Mouse (Mus musculus): ENCODE results near the gene Ddx19a. TPM values are rescaled to one million over a fixed set of nuclear protein-coding genes. Genes with fewer than 3 reads are reported as not detected.
A peak's percentile ranks its signal among the peaks of the same experiment; 100 is the strongest.

The Ddx19a gene
- polyA plus RNA-seq (2015; fragmentation: Nextera tagmentation; extraction: Ambion mirVana): 10.1 and 12.8 TPM in 2 replicates

GRCm38 (mm10) chr8:110997547-110998531, at the start of gene Ddx19a:
TSS of gene Ddx19a (minus strand) at chr8:110997800.
- Histone ChIP-seq H3K27ac (ENCODE audit: low read depth, low read length) (peak within 1 kb of the TSS; percentile 79), H3K36me3 (ENCODE audit: control insufficient read depth, insufficient read depth, low read length) (0 out of 2 replicates have a peak, but pooled peaks cover 2% of the 10 kb centered on the region), H3K9ac (ENCODE audit: low read depth, low read length) (peak within 1 kb of the TSS; percentile 84), H3K4me1 (ENCODE audit: control insufficient read depth, insufficient read depth, low read depth, low read length) (peaks cover 12% of the 10 kb centered on the region), H3K9me3 (ENCODE audit: control insufficient read depth, low read length) (no peaks in the 10 kb centered on the region), H3K27me3 (replicated peaks; ENCODE audit: control insufficient read depth, insufficient read depth, low read length) (no peaks in the 10 kb centered on the region), H3K4me3 (ENCODE audit: low read length) (peak within 1 kb of the TSS; percentile 81), H3K4me2 (ENCODE audit: low read length) (peak within 1 kb of the TSS; percentile 94)
- 3% methylated on average over 58 of the region's 58 CpGs for WGBS
- peak; percentile 98 for ATAC-seq

GRCm38 (mm10) chr8:111044003-111044734, 46.6 kb upstream of the Ddx19a start:
- no peaks in the 10 kb centered on the region for H3K9me3 ChIP-seq (ENCODE audit: control insufficient read depth, low read length)
- WGBS: 51% methylated on average over 2 of the region's 2 CpGs
- H3K4me1 ChIP-seq (ENCODE audit: control insufficient read depth, insufficient read depth, low read depth, low read length): no peaks in the 10 kb centered on the region
- no peak for ATAC-seq
- H3K4me3 ChIP-seq (ENCODE audit: low read length): no peak overlapping the region
- H3K27ac ChIP-seq (ENCODE audit: low read depth, low read length): no peak overlapping the region
- H3K9ac ChIP-seq (ENCODE audit: low read depth, low read length): no peak overlapping the region
- H3K27me3 ChIP-seq (replicated peaks; ENCODE audit: control insufficient read depth, insufficient read depth, low read length): no peaks in the 10 kb centered on the region
- H3K4me2 ChIP-seq (ENCODE audit: low read length): no peak overlapping the region
- peaks cover 73% of the 10 kb centered on the region for H3K36me3 ChIP-seq (ENCODE audit: control insufficient read depth, insufficient read depth, low read length)

- Histone ChIP-seq H3K4me2 (ENCODE audit: low read length) (no peak overlapping the region), H3K27me3 (replicated peaks; ENCODE audit: control insufficient read depth, insufficient read depth, low read length) (no peaks in the 10 kb centered on the region), H3K36me3 (ENCODE audit: control insufficient read depth, insufficient read depth, low read length) (peaks cover 65% of the 10 kb centered on the region), H3K9me3 (ENCODE audit: control insufficient read depth, low read length) (no peaks in the 10 kb centered on the region), H3K4me1 (ENCODE audit: control insufficient read depth, insufficient read depth, low read depth, low read length) (no peaks in the 10 kb centered on the region), H3K4me3 (ENCODE audit: low read length) (no peak overlapping the region), H3K9ac (ENCODE audit: low read depth, low read length) (no peak overlapping the region), H3K27ac (ENCODE audit: low read depth, low read length) (no peak overlapping the region)
- no peak for ATAC-seq
- WGBS: 96% methylated on average over 19 of the region's 19 CpGs
Observed at GRCm38 (mm10) chr8:111042546-111042945, 44.9 kb upstream of the Ddx19a start.

DNA sequence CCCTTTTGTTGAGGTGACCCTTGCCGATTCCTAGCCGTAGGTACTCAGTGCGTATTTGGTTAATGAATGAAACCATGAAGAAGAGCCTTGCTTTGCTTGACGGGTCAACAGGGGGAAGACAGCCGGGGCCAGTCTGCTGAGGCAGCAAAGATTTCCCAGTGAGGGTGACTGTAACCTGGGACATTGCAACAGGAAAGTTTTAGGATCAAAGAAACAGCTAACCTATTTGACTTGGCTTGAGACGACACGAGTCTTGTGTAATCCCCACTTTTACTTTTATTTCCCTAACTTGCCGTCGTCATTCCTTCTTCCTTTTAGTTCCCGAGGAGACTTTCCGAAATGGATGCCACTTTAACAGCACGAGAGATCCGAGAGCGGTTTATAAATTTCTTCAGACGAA, 39.0 kb upstream of the Ddx19a start:
- Histone ChIP-seq H3K4me3 (ENCODE audit: low read length) (no peak overlapping the region), H3K4me1 (ENCODE audit: control insufficient read depth, insufficient read depth, low read depth, low read length) (peaks cover 15% of the 10 kb centered on the region), H3K36me3 (ENCODE audit: control insufficient read depth, insufficient read depth, low read length) (peaks cover 19% of the 10 kb centered on the region), H3K9ac (ENCODE audit: low read depth, low read length) (no peak overlapping the region), H3K4me2 (ENCODE audit: low read length) (no peak overlapping the region), H3K27me3 (replicated peaks; ENCODE audit: control insufficient read depth, insufficient read depth, low read length) (no peaks in the 10 kb centered on the region), H3K9me3 (ENCODE audit: control insufficient read depth, low read length) (no peaks in the 10 kb centered on the region), H3K27ac (ENCODE audit: low read depth, low read length) (no peak overlapping the region)
- ATAC-seq: no peak
- 97% methylated on average over 15 of the region's 15 CpGs for WGBS

DNA sequence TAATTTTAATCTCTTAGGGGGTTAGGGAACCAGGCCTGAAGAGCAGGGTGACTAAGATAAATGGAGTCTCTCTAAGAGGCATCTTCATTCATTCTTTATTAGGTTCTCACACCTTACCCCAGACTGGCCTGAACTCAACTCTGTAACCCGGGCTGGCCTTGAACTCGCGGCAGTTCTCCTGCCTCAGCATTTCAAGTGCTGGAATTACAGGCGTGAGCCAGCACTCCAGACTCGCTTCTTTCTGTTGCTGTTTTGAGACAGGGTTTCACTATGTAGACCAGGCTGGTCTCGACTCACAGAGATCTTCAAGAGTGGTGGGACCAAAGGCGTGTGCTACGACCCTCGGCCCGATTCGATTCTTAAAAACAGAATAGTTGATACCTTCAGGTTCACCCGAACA, 36.7 kb upstream of the Ddx19a start:
- peaks cover 2% of the 10 kb centered on the region; the same call in 1 of the 2 replicates for H3K27me3 ChIP-seq (replicated peaks; ENCODE audit: control insufficient read depth, insufficient read depth, low read length)
- no peak for ATAC-seq
- 26% methylated on average over 12 of the region's 12 CpGs for WGBS
- H3K27ac ChIP-seq (ENCODE audit: low read depth, low read length): peak overlapping the region; percentile 82
- H3K4me2 ChIP-seq (ENCODE audit: low read length): peak overlapping the region; percentile 56
- H3K36me3 ChIP-seq (ENCODE audit: control insufficient read depth, insufficient read depth, low read length): peaks cover 12% of the 10 kb centered on the region
- H3K9me3 ChIP-seq (ENCODE audit: control insufficient read depth, low read length): no peaks in the 10 kb centered on the region
- peaks cover 15% of the 10 kb centered on the region for H3K4me1 ChIP-seq (ENCODE audit: control insufficient read depth, insufficient read depth, low read depth, low read length)
- H3K4me3 ChIP-seq (ENCODE audit: low read length): peak overlapping the region; percentile 79
- peak overlapping the region; percentile 84 for H3K9ac ChIP-seq (ENCODE audit: low read depth, low read length)

DNA sequence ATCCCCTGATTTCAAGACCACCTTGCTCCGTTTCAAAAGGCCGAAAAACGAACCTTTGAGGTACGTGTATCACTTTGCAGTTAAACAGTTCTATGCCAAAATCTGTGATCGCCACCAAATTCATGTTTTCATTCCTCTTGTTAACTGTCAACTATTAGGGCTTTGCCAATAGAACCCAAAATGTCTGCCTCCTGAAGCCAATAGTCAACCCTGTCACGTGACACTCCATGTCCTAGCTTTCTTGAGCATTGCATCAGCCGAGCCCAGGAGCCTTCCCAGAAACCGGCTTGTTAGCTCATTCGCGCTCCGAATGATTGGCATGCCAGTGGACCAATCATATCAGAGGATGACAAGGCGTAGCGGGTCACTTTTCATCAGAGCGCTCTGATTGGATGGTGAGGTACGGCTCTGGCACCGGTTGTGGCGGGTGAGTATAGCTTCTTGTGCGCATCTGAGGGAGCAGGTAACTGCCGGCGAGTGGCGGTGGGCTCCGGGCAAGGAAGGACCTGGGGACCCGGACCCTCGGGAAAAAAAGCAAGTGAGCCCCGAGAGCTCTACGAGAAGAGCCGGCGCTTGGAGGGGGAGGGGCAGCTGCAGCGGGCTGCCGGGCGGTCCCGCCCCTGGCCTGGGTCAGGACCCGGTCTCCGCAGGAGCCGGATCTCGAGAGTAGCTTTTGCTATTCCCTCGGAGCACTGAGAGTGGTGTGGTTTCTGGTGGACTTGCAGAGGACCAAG, 36.0 kb upstream of the Ddx19a start:
- H3K27ac ChIP-seq (ENCODE audit: low read depth, low read length): peak overlapping the region; percentile 82
- ATAC-seq: peak; percentile 100
- peak overlapping the region; percentile 79 for H3K4me3 ChIP-seq (ENCODE audit: low read length)
- peak overlapping the region; percentile 56 for H3K4me2 ChIP-seq (ENCODE audit: low read length)
- peak overlapping the region; percentile 84 for H3K9ac ChIP-seq (ENCODE audit: low read depth, low read length)
- H3K9me3 ChIP-seq (ENCODE audit: control insufficient read depth, low read length): no peaks in the 10 kb centered on the region
- H3K27me3 ChIP-seq (replicated peaks; ENCODE audit: control insufficient read depth, insufficient read depth, low read length): peaks cover 2% of the 10 kb centered on the region; the same call in 1 of the 2 replicates
- 6% methylated on average over 37 of the region's 37 CpGs for WGBS
- H3K4me1 ChIP-seq (ENCODE audit: control insufficient read depth, insufficient read depth, low read depth, low read length): peaks cover 15% of the 10 kb centered on the region
- H3K36me3 ChIP-seq (ENCODE audit: control insufficient read depth, insufficient read depth, low read length): peaks cover 8% of the 10 kb centered on the region

DNA sequence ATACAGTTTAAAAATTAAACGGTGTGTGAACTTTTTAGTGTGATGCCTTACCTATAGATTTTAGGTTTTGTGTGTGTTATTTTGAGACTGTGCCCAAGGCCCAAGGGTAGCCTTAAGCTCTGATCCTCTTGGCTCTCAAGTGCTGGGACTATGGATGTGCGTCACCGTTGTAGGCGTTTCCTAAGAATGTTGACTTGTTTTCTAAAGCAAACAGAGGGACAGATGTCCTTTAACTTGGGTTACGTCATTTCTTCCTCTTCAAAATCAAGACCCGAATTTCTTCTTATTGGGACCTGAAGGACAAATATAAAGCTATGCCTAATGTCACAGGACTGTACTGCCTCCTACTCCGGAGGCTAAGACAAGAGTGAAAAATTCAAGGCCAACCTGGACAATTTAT, 35.3 kb upstream of the Ddx19a start, which contains the start of gene Aars:
TSS of gene Aars (plus strand) at position 229 of the 400 bp plus-strand sequence.
- no peaks in the 10 kb centered on the region for H3K9me3 ChIP-seq (ENCODE audit: control insufficient read depth, low read length)
- peak within 1 kb of the TSS; percentile 79 for H3K4me3 ChIP-seq (ENCODE audit: low read length)
- ATAC-seq: no peak
- H3K27me3 ChIP-seq (replicated peaks; ENCODE audit: control insufficient read depth, insufficient read depth, low read length): peaks cover 2% of the 10 kb centered on the region; the same call in 1 of the 2 replicates
- H3K4me2 ChIP-seq (ENCODE audit: low read length): peak within 1 kb of the TSS; percentile 56
- peaks cover 17% of the 10 kb centered on the region for H3K4me1 ChIP-seq (ENCODE audit: control insufficient read depth, insufficient read depth, low read depth, low read length)
- H3K27ac ChIP-seq (ENCODE audit: low read depth, low read length): peak within 1 kb of the TSS; percentile 82
- H3K36me3 ChIP-seq (ENCODE audit: control insufficient read depth, insufficient read depth, low read length): peaks cover 6% of the 10 kb centered on the region
- WGBS: 96% methylated on average over 7 of the region's 7 CpGs
- peak within 1 kb of the TSS; percentile 84 for H3K9ac ChIP-seq (ENCODE audit: low read depth, low read length)

GRCm38 (mm10) chr8:111031572-111031971, 34.0 kb upstream of the Ddx19a start, which contains the start of gene Ddx19b:
TSS of gene Ddx19b (minus strand) at chr8:111031751.
- Histone ChIP-seq H3K4me2 (ENCODE audit: low read length) (no peak within 1 kb of the TSS), H3K4me3 (ENCODE audit: low read length) (no peak within 1 kb of the TSS), H3K27me3 (replicated peaks; ENCODE audit: control insufficient read depth, insufficient read depth, low read length) (peaks cover 2% of the 10 kb centered on the region; the same call in 1 of the 2 replicates), H3K9ac (ENCODE audit: low read depth, low read length) (no peak within 1 kb of the TSS), H3K36me3 (ENCODE audit: control insufficient read depth, insufficient read depth, low read length) (peaks cover under 1% of the 10 kb centered on the region; the same call in 1 of the 2 replicates), H3K4me1 (ENCODE audit: control insufficient read depth, insufficient read depth, low read depth, low read length) (peaks cover 20% of the 10 kb centered on the region), H3K27ac (ENCODE audit: low read depth, low read length) (no peak within 1 kb of the TSS), H3K9me3 (ENCODE audit: control insufficient read depth, low read length) (no peaks in the 10 kb centered on the region)
- WGBS: 94% methylated on average over 19 of the region's 19 CpGs
- no peak for ATAC-seq
